Mouse (Mus musculus) urinary bladder, postnatal 14 days (tissue): ENCODE data around the gene Olfr1438-ps1.
"Not testable (repeated sequence)": the region's sequence is repeated elsewhere in the genome, so short reads cannot be mapped to it uniquely, and the experiment has no call there.

ENCODE experiments used
- DNase-seq: peaks from one replicate; pipeline ENCODE4 v3.0.0; 2021; ENCODE audit warnings: low spot score

The Olfr1438-ps1 gene

GRCm38 (mm10) chr19:12335810-12336209, at the start of gene Olfr1438-ps1:
Olfr1438-ps1 (minus strand) TSS chr19:12335910.
- DNase-seq, result no peak

- DNase-seq, result no peak
Measured at GRCm38 (mm10) chr19:12374465-12375025, 38.8 kb upstream of the Olfr1438-ps1 start.

- DNase-seq, result no peak
Measured at GRCm38 (mm10) chr19:12373004-12373403, 37.3 kb upstream of the Olfr1438-ps1 start.

GRCm38 (mm10) chr19:12325001-12325400, 10.7 kb downstream of the Olfr1438-ps1 start, which contains the start of gene Olfr1437:
Olfr1437 (minus strand) TSS chr19:12325101.
- no peak for DNase-seq

GRCm38 (mm10) chr19:12299030-12299429, 36.7 kb downstream of the Olfr1438-ps1 start, which contains the start of gene Olfr1436:
Olfr1436 (minus strand) TSS chr19:12299130.
- DNase-seq, result not testable (repeated sequence)

GRCm38 (mm10) chr19:12292979-12293378, 42.7 kb downstream of the Olfr1438-ps1 start:
- DNase-seq, result no peak

GRCm38 (mm10) chr19:12279554-12279953, 56.2 kb downstream of the Olfr1438-ps1 start, which contains the start of gene Olfr1434:
Olfr1434 (plus strand) TSS chr19:12279854.
- DNase-seq, result no peak
